Mouse (Mus musculus): ENCODE results near the gene Jdp2.

DNA sequence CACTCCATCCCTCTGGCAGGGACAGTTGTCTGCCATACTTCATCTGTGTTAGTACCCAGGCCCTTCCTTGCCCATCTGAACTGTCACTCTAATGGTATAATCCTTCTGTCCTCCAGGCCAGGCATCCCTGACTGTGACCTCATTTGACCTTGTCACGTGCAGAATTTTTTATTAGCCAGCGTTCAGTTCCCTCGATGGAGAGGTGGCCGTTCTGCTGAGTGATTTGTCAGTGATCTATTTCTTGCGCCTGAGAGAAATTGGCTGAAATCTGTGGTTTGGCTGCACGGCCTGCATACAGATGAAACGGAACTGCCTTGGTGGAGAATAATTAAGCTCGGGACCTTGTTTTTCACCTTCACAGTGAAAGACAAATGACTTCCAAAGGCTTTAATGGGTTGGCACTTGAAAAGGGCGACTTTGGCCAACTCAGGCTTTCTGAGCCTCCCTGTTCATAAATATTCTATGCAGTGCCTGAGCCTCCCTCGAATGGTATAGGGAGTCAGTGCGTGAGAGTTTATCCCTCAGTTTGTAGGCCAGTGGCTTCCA is 21.1 kb downstream of the Jdp2 start:
- TF ChIP-seq POLR2A (IDR thresholded peaks at IDR 0.05; ENCODE audit: borderline replicate concordance, control insufficient read depth, low read depth, low read length), result no peak
- TF ChIP-seq CTCF (IDR thresholded peaks at IDR 0.05; ENCODE audit: control insufficient read depth, insufficient read depth, low read length), result no peak

Measured in bone marrow, adult 2 months (tissue).